In genomic region chr14:74938896-74939295, GRCm38 (mm10) we compare ENCODE assay signal across 17 mouse cellular contexts. TPM values are rescaled to one million over a fixed set of nuclear protein-coding genes. Genes with fewer than 3 reads are reported as not detected.
A peak's percentile ranks its signal among the peaks of the same experiment; 100 is the strongest.
DNase-seq lines count a peak whose midpoint lies in the region; ATAC-seq and TF ChIP-seq lines count a peak whose summit lies in the region.
"Had no signal": no experiment of that assay in that cellular context is flagged by ENCODE, and none has a peak within 500 bp of the region (broad histone marks: within the 10 kb centered on the region; RNA-seq: fewer than 3 reads in every experiment).

No protein-coding gene starts in this region.

- no peak for TF ChIP-seq EP300 in stomach, postnatal 0 days (optimal IDR thresholded peaks at IDR 0.05)

- DNase-seq in kidney, adult 2 months: no peak
- DNase-seq in midbrain, embryonic 10.5 days (ENCODE audit: low spot score): no peak
- DNase-seq in midbrain, embryonic 14.5 days: no peak
- DNase-seq in stomach, postnatal 0 days (ENCODE audit: low spot score): no peak
- DNase-seq: adrenal gland, postnatal 25 days; cerebellum, adult 11 months; cerebellum, postnatal 36 days; gastrocnemius, postnatal 36 days; kidney, postnatal 14 days; liver, embryonic 13.5 days had no signal

- H3K4me1 ChIP-seq in kidney, embryonic 15.5 days: peaks cover 30% of the 10 kb centered on the region
- H3K4me1 ChIP-seq in kidney, adult 2 months (ENCODE audit: control insufficient read depth, insufficient read depth, low read length): 0 out of 2 replicates have a peak, but pooled peaks cover 2% of the 10 kb centered on the region
- peaks cover 13% of the 10 kb centered on the region for H3K4me1 ChIP-seq in midbrain, embryonic 10.5 days
- H3K4me1 ChIP-seq in midbrain, embryonic 14.5 days (ENCODE audit: control insufficient read depth, insufficient read depth, low read length): no peaks in the 10 kb centered on the region
- peaks cover 56% of the 10 kb centered on the region for H3K4me1 ChIP-seq in bone marrow macrophage, adult 2 months (ENCODE audit: control insufficient read depth, insufficient read depth, low read length)
- no peaks in the 10 kb centered on the region for H3K4me1 ChIP-seq in stomach, postnatal 0 days (replicated peaks; ENCODE audit: control insufficient read depth, insufficient read depth)
- H3K4me1 ChIP-seq: forebrain, embryonic 10.5 days had no signal

- peaks cover 16% of the 10 kb centered on the region for H3K36me3 ChIP-seq in kidney, embryonic 15.5 days
- H3K36me3 ChIP-seq in kidney, adult 2 months (ENCODE audit: control insufficient read depth, insufficient read depth, low read length): no peaks in the 10 kb centered on the region
- H3K36me3 ChIP-seq in midbrain, embryonic 10.5 days: peaks cover 5% of the 10 kb centered on the region; the same call in 1 of the 2 replicates
- no peaks in the 10 kb centered on the region for H3K36me3 ChIP-seq in midbrain, embryonic 14.5 days (ENCODE audit: control insufficient read depth, insufficient read depth, low read length)
- no peaks in the 10 kb centered on the region for H3K36me3 ChIP-seq in stomach, postnatal 0 days (ENCODE audit: control insufficient read depth, insufficient read depth, low read length)

- no peak overlapping the region for H3K4me2 ChIP-seq in kidney, embryonic 15.5 days
- H3K4me2 ChIP-seq in midbrain, embryonic 14.5 days (ENCODE audit: low read length): no peak overlapping the region
- H3K4me2 ChIP-seq in stomach, postnatal 0 days (replicated peaks; ENCODE audit: low read depth): no peak overlapping the region
- H3K4me2 ChIP-seq: heart, embryonic 11.5 days; liver, embryonic 13.5 days had no signal

- no peak for TF ChIP-seq POLR2A in kidney, adult 2 months (IDR thresholded peaks at IDR 0.05; ENCODE audit: low read depth, low read length)
- no peak for TF ChIP-seq POLR2A in bone marrow macrophage, adult 2 months (IDR thresholded peaks at IDR 0.05; ENCODE audit: borderline replicate concordance, low read depth, low read length)

- H3K9ac ChIP-seq in kidney, embryonic 15.5 days: no peak overlapping the region
- H3K9ac ChIP-seq in midbrain, embryonic 14.5 days (replicated peaks; ENCODE audit: low read length): no peak overlapping the region
- H3K9ac ChIP-seq in stomach, postnatal 0 days (ENCODE audit: low read length): no peak overlapping the region
- H3K9ac ChIP-seq: liver, embryonic 13.5 days had no signal

- 87% methylated on average over 3 of the region's 3 CpGs for WGBS in kidney, embryonic 15.5 days
- WGBS in kidney, adult 2 months: 73% methylated on average over 3 of the region's 3 CpGs
- 79% methylated on average over 3 of the region's 3 CpGs for WGBS in midbrain, embryonic 10.5 days
- WGBS in midbrain, embryonic 14.5 days: 80% methylated on average over 3 of the region's 3 CpGs
- 86% methylated on average over 3 of the region's 3 CpGs for WGBS in stomach, postnatal 0 days

- TF ChIP-seq CTCF in kidney, adult 2 months (conservative IDR thresholded peaks at IDR 0.05; ENCODE audit: insufficient read depth, insufficient read length, low read depth, low read length): no peak
- no peak for TF ChIP-seq CTCF in bone marrow macrophage, adult 2 months (IDR thresholded peaks at IDR 0.05; ENCODE audit: low read depth, low read length)
- peak; percentile 15; the same call in 1 of the 2 replicates for TF ChIP-seq CTCF in stomach, postnatal 0 days (IDR thresholded peaks at IDR 0.05; ENCODE audit: low read depth)

- H3K4me3 ChIP-seq in kidney, embryonic 15.5 days (replicated peaks): no peak overlapping the region
- no peak overlapping the region for H3K4me3 ChIP-seq in kidney, adult 2 months (ENCODE audit: insufficient read depth, low read depth, low read length)
- H3K4me3 ChIP-seq in midbrain, embryonic 10.5 days: no peak overlapping the region
- no peak overlapping the region for H3K4me3 ChIP-seq in midbrain, embryonic 14.5 days (replicated peaks; ENCODE audit: low read depth, low read length)
- H3K4me3 ChIP-seq in bone marrow macrophage, adult 2 months (ENCODE audit: insufficient read depth, low read length): peak overlapping the region; percentile 41
- no peak overlapping the region for H3K4me3 ChIP-seq in stomach, postnatal 0 days (ENCODE audit: low read depth, low read length)
- H3K4me3 ChIP-seq: forebrain, embryonic 10.5 days; liver, embryonic 13.5 days had no signal

- H3K27ac ChIP-seq in kidney, embryonic 15.5 days: 0 out of 2 replicates have a peak overlapping the region, but pooled peaks have one; percentile 24
- no peak overlapping the region for H3K27ac ChIP-seq in kidney, adult 2 months (ENCODE audit: insufficient read depth, low read depth, low read length)
- peak overlapping the region; percentile 49; the same call in 1 of the 2 replicates for H3K27ac ChIP-seq in midbrain, embryonic 10.5 days (replicated peaks)
- H3K27ac ChIP-seq in midbrain, embryonic 14.5 days (replicated peaks; ENCODE audit: low read depth, low read length): no peak overlapping the region
- H3K27ac ChIP-seq in bone marrow macrophage, adult 2 months (ENCODE audit: insufficient read depth, low read depth, low read length): peak overlapping the region; percentile 91
- no peak overlapping the region for H3K27ac ChIP-seq in stomach, postnatal 0 days (replicated peaks)
- H3K27ac ChIP-seq: forebrain, embryonic 10.5 days; liver, embryonic 13.5 days had no signal

- no peaks in the 10 kb centered on the region for H3K27me3 ChIP-seq in kidney, embryonic 15.5 days
- no peaks in the 10 kb centered on the region for H3K27me3 ChIP-seq in kidney, adult 2 months (replicated peaks; ENCODE audit: control insufficient read depth, insufficient read depth, low read length)
- no peaks in the 10 kb centered on the region for H3K27me3 ChIP-seq in midbrain, embryonic 10.5 days (ENCODE audit: low read depth, poor library complexity, severe bottlenecking)
- H3K27me3 ChIP-seq in midbrain, embryonic 14.5 days (ENCODE audit: control insufficient read depth, insufficient read depth, low read length): no peaks in the 10 kb centered on the region
- H3K27me3 ChIP-seq in stomach, postnatal 0 days (ENCODE audit: control insufficient read depth, insufficient read depth, low read length): no peaks in the 10 kb centered on the region
- H3K27me3 ChIP-seq: liver, embryonic 13.5 days had no signal

- no peaks in the 10 kb centered on the region for H3K9me3 ChIP-seq in kidney, embryonic 15.5 days (replicated peaks)
- H3K9me3 ChIP-seq in midbrain, embryonic 10.5 days (replicated peaks): no peaks in the 10 kb centered on the region
- H3K9me3 ChIP-seq in midbrain, embryonic 14.5 days (ENCODE audit: control insufficient read depth, low read length): no peaks in the 10 kb centered on the region
- H3K9me3 ChIP-seq in stomach, postnatal 0 days (ENCODE audit: control insufficient read depth, low read length): no peaks in the 10 kb centered on the region
- H3K9me3 ChIP-seq: forebrain, embryonic 10.5 days; liver, embryonic 13.5 days had no signal

- ATAC-seq in kidney, embryonic 15.5 days (replicated peaks; ENCODE audit: low FRiP score): no peak
- no peak for ATAC-seq in midbrain, embryonic 14.5 days (ENCODE audit: low FRiP score, low TSS enrichment)
- no peak for ATAC-seq in stomach, postnatal 0 days (ENCODE audit: low FRiP score, low TSS enrichment)
- no peak for ATAC-seq in CD4-positive, CD25-positive, alpha-beta regulatory T cell, adult 4 months
- ATAC-seq: activated CD4-positive, CD25-positive, alpha-beta regulatory T cell, adult 4 months; inflammation-experienced regulatory T-cells, adult 6 months had no signal

RNA-seq across cellular contexts. Expression of gene Lrch1, which starts 8.8 kb away (rescaled TPM):
- polyA plus RNA-seq in kidney, embryonic 15.5 days (2015; fragmentation: Nextera tagmentation; extraction: Ambion mirVana): 20.1 and 20.8 TPM in 2 replicates
- polyA plus RNA-seq in kidney, adult 2 months (2012; rRNA removed): 8.2 and 8.4 TPM in 2 replicates
- polyA plus RNA-seq in midbrain, embryonic 10.5 days (2016; fragmentation: Nextera tagmentation; extraction: Ambion mirVana): 6.2 and 6.4 TPM in 2 replicates
- polyA plus RNA-seq in midbrain, embryonic 14.5 days (2014; fragmentation: Nextera tagmentation; extraction: Ambion mirVana): 14.3 and 19.4 TPM in 2 replicates
- 21.3 and 21.8 TPM in 2 replicates for polyA plus RNA-seq in bone marrow macrophage, adult 2 months (2012; ENCODE audit: insufficient read depth, insufficient read length, missing spikeins)
- polyA plus RNA-seq in stomach, postnatal 0 days (2015; fragmentation: Nextera tagmentation; extraction: Ambion mirVana): 11.7 and 11.8 TPM in 2 replicates
- 10 to 100 TPM; 30.1 to 30.3 TPM for polyA plus RNA-seq in CD4-positive, CD25-positive, alpha-beta regulatory T cell, adult 4 months (2017; shearing (Covaris generic))

Comparison
In these comparisons a context has a peak if more than half of its experiments do, and no peak if none do; other contexts are left out.
1. H3K27ac ChIP-seq: peak in kidney, embryonic 15.5 days (single experiment), midbrain, embryonic 10.5 days (single experiment) and bone marrow macrophage, adult 2 months (single experiment); none in kidney, adult 2 months (single experiment), midbrain, embryonic 14.5 days (single experiment) and stomach, postnatal 0 days (single experiment).